Mouse (Mus musculus) MEL (cell line): ENCODE measurements around the gene Dhps. TPM values are rescaled to one million over a fixed set of nuclear protein-coding genes. Genes with fewer than 3 reads are reported as not detected.

ENCODE experiments used
- DNase-seq: peaks from one replicate; pipeline ENCODE4 v3.0.0; 2011; ENCODE audit warnings: low read depth, low spot score
- H3K27ac ChIP-seq: 2 replicates; pipeline ENCODE4 v1.5.1; 2012; ENCODE audit warnings: low read depth, mild to moderate bottlenecking, control low read depth, low read length, moderate library complexity; ENCODE audit not compliant: control insufficient read depth
- H3K27me3 ChIP-seq, 2 experiments: fragments of 150-350 bp in 1 of 2; sonication (generic) in 1 of 2; 2 replicates each; pipeline ENCODE4 v1.6.1; 2012; ENCODE audit warnings: low read length in 2 of 2, mild to moderate bottlenecking in 2 of 2, improper control_type of control experiment in 1 of 2, moderate library complexity in 1 of 2; ENCODE audit not compliant: insufficient read depth in 2 of 2, control insufficient read depth in 1 of 2
- H3K36me3 ChIP-seq, 2 experiments: 2 replicates each; pipeline ENCODE4 v1.6.1; 2012 to 2014; ENCODE audit warnings: low read length in 2 of 2, improper control_type of control experiment in 1 of 2, inconsistent platforms in 1 of 2, mild to moderate bottlenecking in 1 of 2; ENCODE audit not compliant: insufficient read depth in 2 of 2, control insufficient read depth in 1 of 2
- H3K4me1 ChIP-seq, 2 experiments: fragments of 150-350 bp in 1 of 2; sonication (generic) in 1 of 2; 2 replicates each; pipeline ENCODE4 v1.6.1; 2012; ENCODE audit warnings: low read length in 2 of 2, improper control_type of control experiment in 1 of 2, mild to moderate bottlenecking in 1 of 2; ENCODE audit not compliant: insufficient read depth in 2 of 2, control insufficient read depth in 1 of 2
- H3K4me3 ChIP-seq, 2 experiments: fragments of 150-350 bp in 1 of 2; sonication (generic) in 1 of 2; 2 replicates each; pipeline ENCODE4 v1.5.1; 2012; ENCODE audit warnings: low read depth in 2 of 2, low read length in 2 of 2, mild to moderate bottlenecking in 2 of 2, moderate library complexity in 2 of 2, control low read depth in 1 of 2, improper control_type of control experiment in 1 of 2; ENCODE audit not compliant: control insufficient read depth in 1 of 2, insufficient read depth in 1 of 2
- H3K79me2 ChIP-seq: 2 replicates; pipeline ENCODE4 v1.6.1; 2012; ENCODE audit warnings: mild to moderate bottlenecking, low read length, moderate library complexity; ENCODE audit not compliant: control insufficient read depth, poor library complexity, insufficient read depth
- H3K9ac ChIP-seq: 2 replicates; pipeline ENCODE4 v1.6.1; 2012; ENCODE audit warnings: low read depth, mild to moderate bottlenecking, control low read depth, low read length, moderate library complexity; ENCODE audit not compliant: control insufficient read depth, poor library complexity, severe bottlenecking
- H3K9me3 ChIP-seq: fragments of 150-350 bp; sonication (generic); replicated peaks from 2 replicates; pipeline ENCODE4 v1.6.1; 2012; ENCODE audit warnings: mild to moderate bottlenecking, low read length, improper control_type of control experiment, moderate library complexity; ENCODE audit not compliant: insufficient read depth
- CHD1 ChIP-seq: IDR thresholded peaks from 2 replicates; pipeline ENCODE4 v1.6.1; 2012; ENCODE audit warnings: low read depth, mild to moderate bottlenecking, inconsistent platforms, low read length, improper control_type of control experiment
- CTCF ChIP-seq, 3 experiments: IDR thresholded peaks in 2 of 3; conservative IDR thresholded peaks in 1 of 3; 2 replicates each; pipeline ENCODE4 v1.5.1; 2011 to 2012; ENCODE audit warnings: low read length in 3 of 3, low read depth in 2 of 3, mild to moderate bottlenecking in 2 of 3, improper control_type of control experiment in 1 of 3, inconsistent platforms in 1 of 3, mixed read lengths in 1 of 3, moderate library complexity in 1 of 3; ENCODE audit not compliant: control insufficient read depth in 1 of 3, insufficient read depth in 1 of 3, poor library complexity in 1 of 3, severe bottlenecking in 1 of 3
- E2F4 ChIP-seq: IDR thresholded peaks from 2 replicates; pipeline ENCODE4 v1.6.1; 2011; ENCODE audit warnings: low read depth, low read length, improper control_type of control experiment, borderline replicate concordance
- GABPA ChIP-seq: IDR thresholded peaks from 2 replicates; pipeline ENCODE4 v1.6.1; 2012; ENCODE audit warnings: low read depth, mild to moderate bottlenecking, inconsistent platforms, low read length, improper control_type of control experiment, moderate library complexity
- GATA1 ChIP-seq: IDR thresholded peaks from 2 replicates; pipeline ENCODE4 v1.6.1; 2011; ENCODE audit warnings: low read depth, low read length, improper control_type of control experiment
- JUND ChIP-seq: IDR thresholded peaks from 2 replicates; pipeline ENCODE4 v1.6.1; 2011; ENCODE audit warnings: low read depth, mild to moderate bottlenecking, improper control_type of control experiment, low read length
- KAT2A ChIP-seq: conservative IDR thresholded peaks from 2 replicates; pipeline ENCODE4 v1.6.1; 2012; ENCODE audit warnings: low read depth, low read length, improper control_type of control experiment, inconsistent platforms
- MEF2A ChIP-seq: IDR thresholded peaks from 2 replicates; pipeline ENCODE4 v1.6.1; 2014; ENCODE audit warnings: low read depth, mild to moderate bottlenecking, inconsistent platforms, low read length, improper control_type of control experiment; ENCODE audit not compliant: poor library complexity, insufficient replicate concordance, severe bottlenecking; ENCODE audit errors: extremely low read depth
- MXI1 ChIP-seq: IDR thresholded peaks from 2 replicates; pipeline ENCODE4 v1.6.1; 2011; ENCODE audit warnings: mild to moderate bottlenecking, low read depth, low read length, improper control_type of control experiment
- POLR2AphosphoS2 ChIP-seq: IDR thresholded peaks from 2 replicates; pipeline ENCODE4 v1.6.1; 2011; ENCODE audit warnings: low read length, improper control_type of control experiment
- POLR2AphosphoS5 ChIP-seq: IDR thresholded peaks from 2 replicates; pipeline ENCODE4 v1.6.1; 2012; ENCODE audit warnings: low read depth, borderline replicate concordance, mild to moderate bottlenecking, inconsistent platforms, low read length, moderate library complexity, mixed read lengths
- RAD21 ChIP-seq: IDR thresholded peaks from 2 replicates; pipeline ENCODE4 v1.6.1; 2011; ENCODE audit warnings: mild to moderate bottlenecking, low read depth, low read length, improper control_type of control experiment
- RCOR1 ChIP-seq: IDR thresholded peaks from 2 replicates; pipeline ENCODE4 v1.6.1; 2012; ENCODE audit warnings: low read depth, mild to moderate bottlenecking, inconsistent platforms, low read length, improper control_type of control experiment
- SMC3 ChIP-seq: IDR thresholded peaks from 2 replicates; pipeline ENCODE4 v1.6.1; 2011; ENCODE audit warnings: low read depth, low read length, improper control_type of control experiment
- UBTF ChIP-seq: IDR thresholded peaks from 2 replicates; pipeline ENCODE4 v1.6.1; 2012; ENCODE audit warnings: low read depth, mild to moderate bottlenecking, inconsistent platforms, low read length, improper control_type of control experiment, moderate library complexity, borderline replicate concordance; ENCODE audit not compliant: insufficient read depth
- ZKSCAN1 ChIP-seq: IDR thresholded peaks from 2 replicates; pipeline ENCODE4 v1.6.1; 2012; ENCODE audit warnings: low read depth, mild to moderate bottlenecking, inconsistent platforms, low read length, improper control_type of control experiment, moderate library complexity
- polyA plus RNA-seq, 2 experiments: library from polyadenylated mRNA; stranded (reverse) in 1 of 2; unstranded in 1 of 2; fragments of >175 nt in 1 of 2; fragments of >200 nt in 1 of 2; gene quantifications; 2 replicates each; pipeline versions ENCODE4 v1.2.1 to v1.2.4; 2012; ENCODE audit warnings: low replicate concordance in 2 of 2, low read depth in 1 of 2; ENCODE audit not compliant: insufficient read length in 2 of 2, insufficient read depth in 1 of 2, missing spikeins in 1 of 2
- total RNA-seq: library from RNA; depleted of rRNA; stranded (reverse); fragments of 300-350 nt; gene quantifications from 2 replicates; pipeline ENCODE4 v1.2.3, GENCODE M21; 2012

The Dhps gene
- total and polyA plus RNA-seq, 3 experiments, result 44.6 to 68.3 TPM; not detected in 1

- H3K4me1 ChIP-seq, result peaks cover 8 to 25% of the 10 kb centered on the region in 2 experiments
- no peak for DNase-seq
- no peak overlapping the region for H3K27ac ChIP-seq
- H3K27me3 ChIP-seq, result no peaks in the 10 kb centered on the region
- no peaks in the 10 kb centered on the region for H3K9me3 ChIP-seq
- no peaks in the 10 kb centered on the region; the same call in 1 of the 2 replicates for H3K79me2 ChIP-seq
- H3K9ac ChIP-seq, result no peak overlapping the region
- H3K36me3 ChIP-seq, result peaks cover 0 to 19% of the 10 kb centered on the region in 2 experiments; a peak in 2 of 4 replicates
- TF ChIP-seq SMC3, result no peak
- no peak for TF ChIP-seq GATA1
- peak in 1 of 3 experiments; percentile 13; a peak in 1 of 6 replicates for TF ChIP-seq CTCF (IDR thresholded peaks at IDR 0.05 in 2 of 3, conservative IDR thresholded peaks at IDR 0.05 in 1 of 3; ENCODE audit: control insufficient read depth in 1 of 3, insufficient read depth in 1 of 3, low read depth in 2 of 3, low read length in 3 of 3, poor library complexity in 1 of 3, severe bottlenecking in 1 of 3)
- H3K4me3 ChIP-seq, result no peak overlapping the region
Observed at GRCm38 (mm10) chr8:85086238-85086637, 14.7 kb downstream of the Dhps start.

GRCm38 (mm10) chr8:85088771-85089170 lies 17.2 kb downstream of the Dhps start:
- no peak overlapping the region for H3K4me3 ChIP-seq
- no peaks in the 10 kb centered on the region for H3K27me3 ChIP-seq
- H3K9ac ChIP-seq, result no peak overlapping the region
- no peak overlapping the region for H3K27ac ChIP-seq
- H3K9me3 ChIP-seq, result no peaks in the 10 kb centered on the region
- no peaks in the 10 kb centered on the region for H3K79me2 ChIP-seq
- no peak for TF ChIP-seq KAT2A
- TF ChIP-seq POLR2AphosphoS2, result no peak
- no peak for TF ChIP-seq UBTF
- no peak for TF ChIP-seq RCOR1
- no peak for TF ChIP-seq GATA1
- TF ChIP-seq MXI1, result no peak
- TF ChIP-seq POLR2AphosphoS5, result no peak
- no peak for TF ChIP-seq MEF2A
- no peak for TF ChIP-seq E2F4
- TF ChIP-seq JUND, result no peak
- no peak for TF ChIP-seq CHD1
- no peak for TF ChIP-seq RAD21
- no peak for TF ChIP-seq GABPA
- no peak for TF ChIP-seq ZKSCAN1
- TF ChIP-seq, all 39 proteins: peak for 0
- DNase-seq, result no peak
- Histone ChIP-seq H3K4me1 (peaks cover 7 to 15% of the 10 kb centered on the region in 2 experiments), H3K36me3 (peaks cover 0 to 13% of the 10 kb centered on the region in 2 experiments; a peak in 2 of 4 replicates)
